In genomic region chr16:7352808-7353207, GRCm38 (mm10) we compare ENCODE assay signal across 13 mouse cellular contexts.
DNase-seq lines count a peak whose midpoint lies in the region; ATAC-seq and TF ChIP-seq lines count a peak whose summit lies in the region.
"Had no signal": no experiment of that assay in that cellular context is flagged by ENCODE, and none has a peak within 500 bp of the region (broad histone marks: within the 10 kb centered on the region; RNA-seq: fewer than 3 reads in every experiment).

No protein-coding gene starts in this region.

- no peak overlapping the region for H3K4me2 ChIP-seq in midbrain, embryonic 13.5 days (replicated peaks)
- no peak overlapping the region for H3K4me2 ChIP-seq in embryonic facial prominence, embryonic 12.5 days (replicated peaks)
- H3K4me2 ChIP-seq in hindbrain, postnatal 0 days (ENCODE audit: low read depth, low read length): no peak overlapping the region
- H3K4me2 ChIP-seq: heart, embryonic 11.5 days; liver, embryonic 11.5 days had no signal

- H3K4me1 ChIP-seq in midbrain, embryonic 13.5 days (replicated peaks): peaks cover 16% of the 10 kb centered on the region
- H3K4me1 ChIP-seq in midbrain, embryonic 10.5 days: no peaks in the 10 kb centered on the region
- H3K4me1 ChIP-seq in embryonic facial prominence, embryonic 12.5 days: peaks cover 10% of the 10 kb centered on the region
- H3K4me1 ChIP-seq in hindbrain, postnatal 0 days (ENCODE audit: insufficient read depth, low read length): no peaks in the 10 kb centered on the region

- H3K9ac ChIP-seq in midbrain, embryonic 13.5 days (replicated peaks): no peak overlapping the region
- no peak overlapping the region for H3K9ac ChIP-seq in embryonic facial prominence, embryonic 12.5 days
- no peak overlapping the region for H3K9ac ChIP-seq in hindbrain, postnatal 0 days (replicated peaks; ENCODE audit: low read length)

- no peaks in the 10 kb centered on the region for H3K36me3 ChIP-seq in midbrain, embryonic 13.5 days
- no peaks in the 10 kb centered on the region for H3K36me3 ChIP-seq in midbrain, embryonic 10.5 days
- no peaks in the 10 kb centered on the region for H3K36me3 ChIP-seq in embryonic facial prominence, embryonic 12.5 days
- H3K36me3 ChIP-seq in hindbrain, postnatal 0 days (ENCODE audit: insufficient read depth, low read length): no peaks in the 10 kb centered on the region

- peak; percentile 10 for DNase-seq in kidney, postnatal 10 days
- no peak for DNase-seq in kidney, adult 8-10 months
- no peak for DNase-seq in midbrain, embryonic 10.5 days (ENCODE audit: low spot score)
- no peak for DNase-seq in hindbrain, postnatal 0 days (ENCODE audit: low spot score)
- DNase-seq: cerebellum, adult 18-20 months; right cerebral cortex, adult 18-20 months had no signal

- peak; percentile 48; the same call in 1 of the 2 replicates for ATAC-seq in midbrain, embryonic 13.5 days
- ATAC-seq in embryonic facial prominence, embryonic 12.5 days (ENCODE audit: insufficient number of reproducible peaks, insufficient read depth, low FRiP score, low TSS enrichment): peak; percentile 52; the same call in 1 of the 2 replicates
- ATAC-seq in hindbrain, postnatal 0 days: 0 out of 2 replicates have a peak, but pooled peaks have one; percentile 45
- no peak for ATAC-seq in megakaryocyte progenitor cell, adult 5-6 weeks (replicated peaks; ENCODE audit: poor library complexity)
- ATAC-seq: activated CD4-positive, CD25-positive, alpha-beta regulatory T cell, adult 4 months had no signal

- H3K27ac ChIP-seq in midbrain, embryonic 13.5 days: no peak overlapping the region
- H3K27ac ChIP-seq in midbrain, embryonic 10.5 days (replicated peaks): no peak overlapping the region
- no peak overlapping the region for H3K27ac ChIP-seq in embryonic facial prominence, embryonic 12.5 days
- H3K27ac ChIP-seq in hindbrain, postnatal 0 days: no peak overlapping the region; the same call in 1 of the 2 replicates
- H3K27ac ChIP-seq: macrophage had no signal

- no peak for TF ChIP-seq CTCF in hindbrain, postnatal 0 days (IDR thresholded peaks at IDR 0.05; ENCODE audit: low read depth)

- H3K27me3 ChIP-seq in midbrain, embryonic 13.5 days: no peaks in the 10 kb centered on the region
- no peaks in the 10 kb centered on the region for H3K27me3 ChIP-seq in midbrain, embryonic 10.5 days (ENCODE audit: low read depth, poor library complexity, severe bottlenecking)
- H3K27me3 ChIP-seq in embryonic facial prominence, embryonic 12.5 days: no peaks in the 10 kb centered on the region
- H3K27me3 ChIP-seq in hindbrain, postnatal 0 days (ENCODE audit: insufficient read depth, low read length): no peaks in the 10 kb centered on the region

- no peak overlapping the region for H3K4me3 ChIP-seq in midbrain, embryonic 13.5 days (replicated peaks)
- H3K4me3 ChIP-seq in midbrain, embryonic 10.5 days: no peak overlapping the region
- no peak overlapping the region for H3K4me3 ChIP-seq in embryonic facial prominence, embryonic 12.5 days
- no peak overlapping the region for H3K4me3 ChIP-seq in hindbrain, postnatal 0 days (ENCODE audit: low read length)

- no peaks in the 10 kb centered on the region for H3K9me3 ChIP-seq in midbrain, embryonic 13.5 days
- H3K9me3 ChIP-seq in midbrain, embryonic 10.5 days (replicated peaks): no peaks in the 10 kb centered on the region
- H3K9me3 ChIP-seq in embryonic facial prominence, embryonic 12.5 days: no peaks in the 10 kb centered on the region
- H3K9me3 ChIP-seq in hindbrain, postnatal 0 days (ENCODE audit: low read length): no peaks in the 10 kb centered on the region

- WGBS in midbrain, embryonic 13.5 days: 73% methylated on average over 16 of the region's 16 CpGs
- WGBS in midbrain, embryonic 10.5 days: 72% methylated on average over 16 of the region's 16 CpGs
- 53% methylated on average over 16 of the region's 16 CpGs for WGBS in embryonic facial prominence, embryonic 12.5 days
- WGBS in hindbrain, postnatal 0 days: 64% methylated on average over 16 of the region's 16 CpGs
